Mouse (Mus musculus): ENCODE results near the gene Rps23. TPM values are rescaled to one million over a fixed set of nuclear protein-coding genes. Genes with fewer than 3 reads are reported as not detected.

Gene Rps23
- polyA plus RNA-seq, 1 experiment: 409 TPM

DNA sequence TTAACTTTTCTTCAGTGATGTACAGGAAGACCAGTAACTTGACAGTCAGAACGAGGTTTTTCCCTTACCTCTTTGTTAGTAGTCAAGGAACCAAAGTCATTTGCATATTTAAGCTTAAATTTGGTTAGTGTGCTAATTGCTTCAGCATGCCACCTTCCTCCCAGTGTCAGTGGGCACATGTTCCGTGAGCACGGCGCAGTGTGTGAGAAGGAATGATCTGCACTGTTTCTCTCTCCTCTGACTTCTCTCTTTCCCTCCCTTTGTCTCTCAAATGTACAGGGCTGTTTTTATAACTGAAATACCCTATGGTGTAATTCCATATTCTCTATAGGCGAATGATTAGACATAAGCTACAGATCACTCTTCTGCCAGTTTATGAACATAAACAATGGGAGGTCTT is 16.8 kb downstream of the Rps23 start:
- H3K4me1 ChIP-seq (ENCODE audit: control insufficient read depth, insufficient read depth, low read length): no peaks in the 10 kb centered on the region
- no peak for DNase-seq
- 85% methylated on average over 5 of the region's 5 CpGs for WGBS
- H3K27ac ChIP-seq (ENCODE audit: insufficient read depth, low read length): no peak overlapping the region
- TF ChIP-seq POLR2A (IDR thresholded peaks at IDR 0.05; ENCODE audit: borderline replicate concordance, insufficient read depth, low read length): no peak
- no peak for TF ChIP-seq CTCF (IDR thresholded peaks at IDR 0.05; ENCODE audit: borderline replicate concordance, insufficient read depth, low read depth, low read length)
- H3K4me3 ChIP-seq (replicated peaks; ENCODE audit: insufficient read depth, low read depth, low read length): no peak overlapping the region
- H3K27me3 ChIP-seq (ENCODE audit: control insufficient read depth, insufficient read depth, low read length): no peaks in the 10 kb centered on the region

GRCm38 (mm10) chr13:90958894-90959293 is 36.1 kb downstream of the Rps23 start:
- no peaks in the 10 kb centered on the region for H3K4me1 ChIP-seq (ENCODE audit: control insufficient read depth, insufficient read depth, low read length)
- H3K4me3 ChIP-seq (replicated peaks; ENCODE audit: insufficient read depth, low read depth, low read length): no peak overlapping the region
- H3K27ac ChIP-seq (ENCODE audit: insufficient read depth, low read length): no peak overlapping the region
- 17% methylated on average over 2 of the region's 2 CpGs for WGBS
- no peak for DNase-seq
- TF ChIP-seq POLR2A (IDR thresholded peaks at IDR 0.05; ENCODE audit: borderline replicate concordance, insufficient read depth, low read length) (no peak), CTCF (IDR thresholded peaks at IDR 0.05; ENCODE audit: borderline replicate concordance, insufficient read depth, low read depth, low read length) (no peak)
- H3K27me3 ChIP-seq (ENCODE audit: control insufficient read depth, insufficient read depth, low read length): no peaks in the 10 kb centered on the region

- Histone ChIP-seq H3K27ac (ENCODE audit: insufficient read depth, low read length) (no peak overlapping the region), H3K4me3 (replicated peaks; ENCODE audit: insufficient read depth, low read depth, low read length) (no peak overlapping the region), H3K4me1 (ENCODE audit: control insufficient read depth, insufficient read depth, low read length) (no peaks in the 10 kb centered on the region), H3K27me3 (ENCODE audit: control insufficient read depth, insufficient read depth, low read length) (no peaks in the 10 kb centered on the region)
- TF ChIP-seq CTCF (IDR thresholded peaks at IDR 0.05; ENCODE audit: borderline replicate concordance, insufficient read depth, low read depth, low read length) (no peak), POLR2A (IDR thresholded peaks at IDR 0.05; ENCODE audit: borderline replicate concordance, insufficient read depth, low read length) (no peak)
- 54% methylated on average over 8 of the region's 8 CpGs for WGBS
- no peak for DNase-seq
These were observed 37.8 kb downstream of the Rps23 start for GRCm38 (mm10) chr13:90960591-90960990.

DNA sequence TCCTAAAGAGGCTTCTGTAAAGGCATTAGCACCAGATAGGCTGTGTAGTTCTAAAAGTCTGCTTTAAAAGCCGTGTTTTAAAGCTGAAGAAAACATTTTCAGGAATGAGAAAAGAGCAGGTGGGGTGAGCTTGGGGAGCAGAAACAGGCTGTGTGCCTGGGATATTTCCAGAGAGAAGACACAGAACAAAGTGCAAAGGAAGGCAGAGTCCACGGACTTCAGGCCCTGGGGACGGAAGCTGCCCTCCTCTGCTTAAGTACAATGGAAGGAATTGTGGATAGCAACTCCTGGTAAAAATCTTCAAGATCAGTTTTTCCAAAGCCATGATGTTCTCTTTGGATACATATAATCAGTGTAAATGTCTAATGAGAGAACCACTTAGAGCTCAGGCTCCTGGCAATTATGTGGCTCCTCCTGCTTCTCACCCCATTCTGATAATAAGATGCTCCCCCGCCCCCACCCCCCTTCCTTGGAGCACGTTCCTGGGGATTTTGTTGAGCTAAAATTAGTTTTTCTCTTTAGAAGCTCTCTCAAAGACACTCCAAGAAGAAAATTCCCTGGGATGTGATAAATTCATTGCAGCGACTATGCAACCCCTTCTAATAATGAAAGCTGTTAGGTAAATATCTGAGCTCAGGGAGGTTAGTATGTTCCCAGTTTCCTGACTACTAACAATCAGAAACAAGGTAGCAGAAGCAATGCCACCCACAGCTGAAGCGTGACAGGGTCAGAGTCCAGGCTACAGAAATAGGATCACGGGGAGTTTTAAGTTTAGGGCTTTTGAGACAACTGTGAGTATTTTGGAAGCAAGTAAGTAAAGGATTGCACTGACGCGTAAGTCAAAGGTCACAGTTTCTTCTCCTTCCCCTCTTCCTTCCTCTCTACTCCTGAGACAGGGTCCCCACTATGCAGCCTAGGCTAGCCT is 40.3 kb downstream of the Rps23 start:
- H3K27me3 ChIP-seq (ENCODE audit: control insufficient read depth, insufficient read depth, low read length): no peaks in the 10 kb centered on the region
- WGBS: 78% methylated on average over 10 of the region's 10 CpGs
- H3K4me3 ChIP-seq (replicated peaks; ENCODE audit: insufficient read depth, low read depth, low read length): no peak overlapping the region
- H3K4me1 ChIP-seq (ENCODE audit: control insufficient read depth, insufficient read depth, low read length): no peaks in the 10 kb centered on the region
- H3K27ac ChIP-seq (ENCODE audit: insufficient read depth, low read length): no peak overlapping the region
- no peak for DNase-seq
- no peak for TF ChIP-seq CTCF (IDR thresholded peaks at IDR 0.05; ENCODE audit: borderline replicate concordance, insufficient read depth, low read depth, low read length)
- no peak for TF ChIP-seq POLR2A (IDR thresholded peaks at IDR 0.05; ENCODE audit: borderline replicate concordance, insufficient read depth, low read length)

- H3K27ac ChIP-seq (ENCODE audit: insufficient read depth, low read length): no peak overlapping the region
These were observed 41.8 kb downstream of the Rps23 start for GRCm38 (mm10) chr13:90964511-90964910.

DNA sequence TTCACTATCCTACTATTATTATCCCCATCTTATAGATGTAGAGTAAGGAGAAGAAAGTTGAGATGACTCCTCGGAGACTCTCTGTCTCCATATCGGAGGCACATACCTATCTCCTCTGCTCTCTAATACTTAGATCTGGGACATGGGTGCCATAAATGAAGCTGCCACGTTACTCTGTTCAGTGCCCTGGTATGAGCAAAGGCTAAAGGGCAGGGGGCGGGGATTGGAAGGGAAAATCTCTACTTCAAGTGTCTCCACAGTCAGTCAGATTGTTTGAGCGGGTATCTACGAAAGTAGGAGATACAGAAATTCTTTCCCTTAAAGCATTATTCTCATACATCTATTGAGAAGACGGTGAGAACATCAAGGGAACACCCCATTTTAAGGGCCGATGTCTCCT is 43.2 kb downstream of the Rps23 start:
- H3K27ac ChIP-seq (ENCODE audit: insufficient read depth, low read length): no peak overlapping the region
- WGBS: 89% methylated on average over 8 of the region's 8 CpGs
- no peaks in the 10 kb centered on the region for H3K4me1 ChIP-seq (ENCODE audit: control insufficient read depth, insufficient read depth, low read length)
- DNase-seq: no peak
- no peak overlapping the region for H3K4me3 ChIP-seq (replicated peaks; ENCODE audit: insufficient read depth, low read depth, low read length)
- no peaks in the 10 kb centered on the region for H3K27me3 ChIP-seq (ENCODE audit: control insufficient read depth, insufficient read depth, low read length)
- TF ChIP-seq CTCF (IDR thresholded peaks at IDR 0.05; ENCODE audit: borderline replicate concordance, insufficient read depth, low read depth, low read length): no peak

More at GRCm38 (mm10) chr13:90964511-90964910, 41.8 kb downstream of the Rps23 start:
- 34% methylated on average over 4 of the region's 4 CpGs for WGBS
- Histone ChIP-seq H3K4me1 (ENCODE audit: control insufficient read depth, insufficient read depth, low read length) (no peaks in the 10 kb centered on the region), H3K27me3 (ENCODE audit: control insufficient read depth, insufficient read depth, low read length) (no peaks in the 10 kb centered on the region), H3K4me3 (replicated peaks; ENCODE audit: insufficient read depth, low read depth, low read length) (no peak overlapping the region)
- no peak for TF ChIP-seq POLR2A (IDR thresholded peaks at IDR 0.05; ENCODE audit: borderline replicate concordance, insufficient read depth, low read length)
- no peak for TF ChIP-seq CTCF (IDR thresholded peaks at IDR 0.05; ENCODE audit: borderline replicate concordance, insufficient read depth, low read depth, low read length)
- no peak for DNase-seq

- 9% methylated on average over 4 of the region's 4 CpGs for WGBS
- Histone ChIP-seq H3K4me1 (ENCODE audit: control insufficient read depth, insufficient read depth, low read length) (no peaks in the 10 kb centered on the region), H3K4me3 (replicated peaks; ENCODE audit: insufficient read depth, low read depth, low read length) (no peak overlapping the region), H3K27ac (ENCODE audit: insufficient read depth, low read length) (no peak overlapping the region), H3K27me3 (ENCODE audit: control insufficient read depth, insufficient read depth, low read length) (no peaks in the 10 kb centered on the region)
- peak; percentile 72 to 79 for DNase-seq
- TF ChIP-seq POLR2A (IDR thresholded peaks at IDR 0.05; ENCODE audit: borderline replicate concordance, insufficient read depth, low read length): no peak
- TF ChIP-seq CTCF (IDR thresholded peaks at IDR 0.05; ENCODE audit: borderline replicate concordance, insufficient read depth, low read depth, low read length): peak; percentile 88
These were observed 44.7 kb downstream of the Rps23 start for GRCm38 (mm10) chr13:90967422-90967821.

GRCm38 (mm10) chr13:90968940-90969339 is 46.2 kb downstream of the Rps23 start:
- no peaks in the 10 kb centered on the region for H3K4me1 ChIP-seq (ENCODE audit: control insufficient read depth, insufficient read depth, low read length)
- no peak for DNase-seq
- no peak overlapping the region for H3K4me3 ChIP-seq (replicated peaks; ENCODE audit: insufficient read depth, low read depth, low read length)
- TF ChIP-seq POLR2A (IDR thresholded peaks at IDR 0.05; ENCODE audit: borderline replicate concordance, insufficient read depth, low read length) (no peak), CTCF (IDR thresholded peaks at IDR 0.05; ENCODE audit: borderline replicate concordance, insufficient read depth, low read depth, low read length) (no peak)
- 72% methylated on average over 4 of the region's 4 CpGs for WGBS
- H3K27ac ChIP-seq (ENCODE audit: insufficient read depth, low read length): no peak overlapping the region
- no peaks in the 10 kb centered on the region for H3K27me3 ChIP-seq (ENCODE audit: control insufficient read depth, insufficient read depth, low read length)
